Mouse (Mus musculus): ENCODE data around the gene Ier5.

Ier5 gene

DNA sequence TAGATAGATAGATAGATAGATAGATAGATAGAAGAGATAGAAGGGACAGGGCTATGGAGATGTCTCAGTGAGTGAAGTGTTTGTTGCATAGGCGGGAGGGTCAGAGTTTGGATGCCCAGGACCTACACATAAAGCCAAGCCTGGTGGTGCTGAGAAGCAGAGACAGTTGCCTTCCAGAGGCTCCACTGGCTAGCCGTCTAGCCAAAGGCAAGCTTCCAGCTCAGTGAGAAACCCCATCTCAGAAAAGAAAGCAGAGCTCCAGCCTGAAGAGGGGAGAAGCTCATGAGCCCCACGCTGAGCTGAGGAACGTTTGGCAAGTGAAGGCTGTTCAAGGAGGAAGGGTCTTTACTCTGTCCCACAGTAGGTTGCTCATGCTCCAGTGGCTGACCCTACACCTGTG, 3.2 kb upstream of the Ier5 start:
- no peak for ATAC-seq (ENCODE audit: insufficient number of reproducible peaks, low FRiP score, low TSS enrichment)

DNA sequence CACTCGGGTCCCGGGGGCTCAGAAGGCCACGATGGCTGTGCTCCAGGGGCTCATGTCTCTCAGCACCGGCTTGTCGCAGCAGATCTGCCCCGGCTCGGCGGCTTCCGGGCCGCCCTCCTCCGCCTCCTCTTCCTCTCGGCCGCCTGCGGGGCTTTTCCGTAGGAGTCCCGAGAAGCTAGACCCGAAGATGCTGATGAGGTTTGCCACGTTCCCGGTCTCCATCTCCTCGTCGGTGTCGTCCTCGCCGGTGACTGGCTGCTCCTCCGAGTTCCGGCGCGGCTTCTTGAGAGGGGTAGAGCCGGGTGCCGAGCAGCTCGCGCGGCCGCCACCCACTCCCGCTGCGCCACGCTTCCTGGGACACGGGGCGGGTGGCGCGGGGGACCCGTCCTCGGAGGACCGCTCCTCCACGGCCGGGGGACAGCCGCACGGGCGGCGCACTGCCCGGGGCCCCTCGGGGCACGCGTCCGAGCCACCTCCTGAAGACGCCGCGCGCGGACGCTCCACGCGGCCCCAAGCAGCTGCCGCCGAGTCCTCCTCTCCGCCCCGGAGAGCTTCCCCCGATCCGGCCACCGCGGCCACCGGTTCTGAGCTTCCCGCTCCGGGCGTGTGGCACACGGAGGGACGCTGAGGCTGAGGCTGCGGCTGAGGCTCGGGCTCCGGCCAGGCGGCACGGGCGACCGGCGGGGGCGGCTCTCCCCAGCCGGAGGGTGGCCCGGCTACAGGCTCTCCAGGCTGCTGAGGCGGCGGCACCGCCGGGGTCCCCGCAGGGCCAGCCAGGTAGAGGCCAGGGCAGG, 753 bp downstream of the Ier5 start:
- peak; percentile 45 for ATAC-seq (ENCODE audit: insufficient number of reproducible peaks, low FRiP score, low TSS enrichment)

- ATAC-seq (ENCODE audit: insufficient number of reproducible peaks, low FRiP score, low TSS enrichment) = no peak
These were observed 1.4 kb downstream of the Ier5 start for GRCm38 (mm10) chr1:155097931-155098485.

- ATAC-seq (ENCODE audit: insufficient number of reproducible peaks, low FRiP score, low TSS enrichment) = no peak
These were observed 2.1 kb downstream of the Ier5 start for GRCm38 (mm10) chr1:155097354-155097753.

- no peak for ATAC-seq (ENCODE audit: insufficient number of reproducible peaks, low FRiP score, low TSS enrichment)
These were observed 2.7 kb downstream of the Ier5 start for GRCm38 (mm10) chr1:155096620-155097261.

- no peak for ATAC-seq (ENCODE audit: insufficient number of reproducible peaks, low FRiP score, low TSS enrichment)
These were observed 5.3 kb downstream of the Ier5 start for GRCm38 (mm10) chr1:155093971-155094707.

GRCm38 (mm10) chr1:155093145-155093791, 6.2 kb downstream of the Ier5 start:
- ATAC-seq (ENCODE audit: insufficient number of reproducible peaks, low FRiP score, low TSS enrichment) = no peak

- no peak for ATAC-seq (ENCODE audit: insufficient number of reproducible peaks, low FRiP score, low TSS enrichment)
These were observed 7.3 kb downstream of the Ier5 start for GRCm38 (mm10) chr1:155091842-155092800.

GRCm38 (mm10) chr1:155091374-155091841, 8.0 kb downstream of the Ier5 start:
- no peak for ATAC-seq (ENCODE audit: insufficient number of reproducible peaks, low FRiP score, low TSS enrichment)

- no peak for ATAC-seq (ENCODE audit: insufficient number of reproducible peaks, low FRiP score, low TSS enrichment)
These were observed 8.7 kb downstream of the Ier5 start for GRCm38 (mm10) chr1:155090736-155091135.

GRCm38 (mm10) chr1:155090327-155090726, 9.1 kb downstream of the Ier5 start:
- ATAC-seq (ENCODE audit: insufficient number of reproducible peaks, low FRiP score, low TSS enrichment) = no peak

DNA sequence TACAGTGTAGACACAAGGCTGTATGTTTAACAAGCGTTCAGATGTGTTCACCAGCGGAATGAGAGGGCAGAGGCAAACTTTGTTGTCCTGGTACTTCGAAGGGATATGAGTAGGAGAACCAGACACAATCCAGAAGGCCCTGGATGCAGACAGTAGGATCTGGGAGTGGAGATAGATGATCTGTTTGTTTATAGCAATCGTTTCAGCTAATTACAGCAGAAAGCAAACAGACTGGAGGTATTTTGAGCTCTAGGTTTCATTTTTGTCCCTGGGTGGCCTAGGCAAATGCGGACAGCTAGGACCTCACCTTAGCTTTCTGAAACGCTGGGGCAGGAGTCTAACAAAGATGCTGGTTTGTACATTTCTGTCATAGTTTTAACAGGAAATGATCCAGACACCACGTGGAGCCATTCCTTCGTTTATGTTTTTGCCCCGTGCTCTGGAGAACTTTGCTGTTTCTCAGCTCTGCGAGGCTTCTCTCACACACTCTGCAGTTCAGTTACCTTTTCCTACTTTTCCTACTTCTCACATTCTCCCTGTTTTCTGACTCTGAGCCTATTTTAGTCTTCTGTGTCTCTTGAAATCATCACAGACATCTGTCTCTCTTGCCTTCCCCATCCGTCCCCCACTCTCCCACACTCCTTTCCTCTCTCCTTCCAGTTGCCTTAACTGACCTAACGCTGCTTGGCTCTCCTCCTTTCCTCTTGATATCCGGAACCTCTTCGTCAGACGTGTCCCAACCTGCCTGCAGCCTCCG, 10.4 kb downstream of the Ier5 start:
- ATAC-seq (ENCODE audit: insufficient number of reproducible peaks, low FRiP score, low TSS enrichment) = no peak

DNA sequence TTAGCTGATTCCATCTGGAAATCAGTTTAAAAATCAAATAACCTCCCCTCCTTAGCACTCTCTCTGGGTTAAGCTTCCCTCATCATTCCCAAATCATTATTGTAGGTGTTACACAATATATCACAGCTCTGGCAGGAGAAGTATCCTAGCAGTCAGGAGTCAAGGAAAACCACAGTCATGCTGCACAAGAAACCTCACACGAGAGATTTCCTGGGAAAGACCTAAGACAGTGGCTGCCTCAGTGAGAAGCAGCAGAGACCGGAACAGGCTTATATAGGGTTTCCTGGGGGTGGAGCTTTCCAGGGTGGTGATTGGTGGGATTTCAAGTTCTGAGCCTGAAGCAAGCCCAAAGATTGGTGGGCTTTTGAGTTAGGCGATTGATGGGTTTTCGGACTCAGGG, 11.4 kb downstream of the Ier5 start:
- no peak for ATAC-seq (ENCODE audit: insufficient number of reproducible peaks, low FRiP score, low TSS enrichment)

GRCm38 (mm10) chr1:155086893-155087292, 12.5 kb downstream of the Ier5 start:
- ATAC-seq (ENCODE audit: insufficient number of reproducible peaks, low FRiP score, low TSS enrichment) = no peak

- ATAC-seq (ENCODE audit: insufficient number of reproducible peaks, low FRiP score, low TSS enrichment) = no peak
These were observed 13.0 kb downstream of the Ier5 start for GRCm38 (mm10) chr1:155086416-155086815.

- no peak for ATAC-seq (ENCODE audit: insufficient number of reproducible peaks, low FRiP score, low TSS enrichment)
These were observed 14.6 kb downstream of the Ier5 start for GRCm38 (mm10) chr1:155084839-155085238.

GRCm38 (mm10) chr1:155083271-155084265, 15.9 kb downstream of the Ier5 start:
- ATAC-seq (ENCODE audit: insufficient number of reproducible peaks, low FRiP score, low TSS enrichment) = peak; percentile 57

GRCm38 (mm10) chr1:155082965-155083268, 16.5 kb downstream of the Ier5 start:
- no peak for ATAC-seq (ENCODE audit: insufficient number of reproducible peaks, low FRiP score, low TSS enrichment)
